Mouse (Mus musculus): ENCODE data around the gene Klhl31.

- TF ChIP-seq EP300 (IDR thresholded peaks at IDR 0.05; ENCODE audit: low read depth) (no peak), CTCF (IDR thresholded peaks at IDR 0.05; ENCODE audit: low read depth) (no peak)
These were observed 7.6 kb upstream of the Klhl31 start for GRCm38 (mm10) chr9:77628676-77629075.

All from heart, postnatal 0 days (tissue).